Mouse (Mus musculus): ENCODE measurements around the gene Hoxb5.

Hoxb5 gene

GRCm38 (mm10) chr11:96304381-96305195 is 1.5 kb downstream of the Hoxb5 start:
- peak; percentile 63 for DNase-seq

- DNase-seq, result no peak
Observed at GRCm38 (mm10) chr11:96305505-96306182, 2.5 kb downstream of the Hoxb5 start.

GRCm38 (mm10) chr11:96306183-96306907 is 3.2 kb downstream of the Hoxb5 start:
- peak; percentile 62 for DNase-seq

GRCm38 (mm10) chr11:96306908-96307269 is 3.8 kb downstream of the Hoxb5 start:
- peak; percentile 73 for DNase-seq

- no peak for DNase-seq
Observed at GRCm38 (mm10) chr11:96308763-96309162, 5.6 kb downstream of the Hoxb5 start.

- DNase-seq, result peak; percentile 79
Observed at GRCm38 (mm10) chr11:96309288-96309687, 6.2 kb downstream of the Hoxb5 start.

GRCm38 (mm10) chr11:96310183-96310938 is 7.2 kb downstream of the Hoxb5 start:
- peak; percentile 62 for DNase-seq

- no peak for DNase-seq
Observed at GRCm38 (mm10) chr11:96311097-96311496, 8.0 kb downstream of the Hoxb5 start.

- peak; percentile 89 for DNase-seq
Observed at GRCm38 (mm10) chr11:96311520-96312417, 8.6 kb downstream of the Hoxb5 start.

- no peak for DNase-seq
Observed at GRCm38 (mm10) chr11:96313134-96313533, 10.0 kb downstream of the Hoxb5 start.

- DNase-seq, result no peak
Observed at GRCm38 (mm10) chr11:96313806-96314428, 10.8 kb downstream of the Hoxb5 start.

GRCm38 (mm10) chr11:96314671-96315343 is 11.7 kb downstream of the Hoxb5 start:
- peak; percentile 83 for DNase-seq

- no peak for DNase-seq
Observed at GRCm38 (mm10) chr11:96315344-96315681, 12.2 kb downstream of the Hoxb5 start.

GRCm38 (mm10) chr11:96316696-96317607 is 13.8 kb downstream of the Hoxb5 start:
- DNase-seq, result no peak

GRCm38 (mm10) chr11:96317608-96318367 is 14.7 kb downstream of the Hoxb5 start, which contains the start of gene Hoxb4:
TSS of gene Hoxb4 (plus strand) at chr11:96318267.
- no peak for DNase-seq

- peak; percentile 91 for DNase-seq
Observed at GRCm38 (mm10) chr11:96318368-96319070, 15.4 kb downstream of the Hoxb5 start.

- peak; percentile 80 for DNase-seq
Observed at GRCm38 (mm10) chr11:96319071-96319902, 16.2 kb downstream of the Hoxb5 start.

All from kidney, postnatal 10 days (tissue).